Mouse (Mus musculus): ENCODE data around the gene Cog5.
"Not testable (repeated sequence)": the region's sequence is repeated elsewhere in the genome, so short reads cannot be mapped to it uniquely, and the experiment has no call there.

The Cog5 gene

GRCm38 (mm10) chr12:31654197-31654964, at the start of gene Cog5, which contains the start of gene Dus4l:
Cog5 (plus strand) TSS chr12:31654869.
Dus4l (minus strand) TSS chr12:31654826.
- in situ Hi-C loops (cut with MboI, MseI): no loop called here

- in situ Hi-C loops (cut with MboI, MseI): no loop called here
Measured at GRCm38 (mm10) chr12:31604894-31605293, 49.8 kb upstream of the Cog5 start.

GRCm38 (mm10) chr12:31608138-31608537, 46.5 kb upstream of the Cog5 start:
- in situ Hi-C loops (cut with MboI, MseI): no loop called here

- in situ Hi-C loops (cut with MboI, MseI): no loop called here
Measured at GRCm38 (mm10) chr12:31613353-31613752, 41.3 kb upstream of the Cog5 start.

- in situ Hi-C loops (cut with MboI, MseI): no loop called here
Measured at GRCm38 (mm10) chr12:31620106-31620505, 34.6 kb upstream of the Cog5 start.

- in situ Hi-C loops (cut with MboI, MseI): no loop called here
Measured at GRCm38 (mm10) chr12:31625016-31625415, 29.7 kb upstream of the Cog5 start.

- in situ Hi-C loops (cut with MboI, MseI): not testable (repeated sequence)
Measured at GRCm38 (mm10) chr12:31628396-31628795, 26.3 kb upstream of the Cog5 start.

GRCm38 (mm10) chr12:31633970-31634342, 20.7 kb upstream of the Cog5 start:
- in situ Hi-C loops (cut with MboI, MseI): loop anchor here (10.0 kb wide), 1 partner anchor 311 kb away; no protein-coding TSS in a partner anchor

- in situ Hi-C loops (cut with MboI, MseI): loop anchor here (5.0 to 10.0 kb wide), 2 partner anchors 137 to 310 kb away; partner anchors contain the start of gene Cbll1
Measured at GRCm38 (mm10) chr12:31634343-31635239, 20.1 kb upstream of the Cog5 start, which contains the start of gene Bcap29. Bcap29 (minus strand) TSS chr12:31634658.

- in situ Hi-C loops (cut with MboI, MseI): loop anchor here (5.0 to 10.0 kb wide), 2 partner anchors 138 to 310 kb away; partner anchors contain the start of gene Cbll1
Measured at GRCm38 (mm10) chr12:31635240-31635607, 19.4 kb upstream of the Cog5 start.

- in situ Hi-C loops (cut with MboI, MseI): no loop called here
Measured at GRCm38 (mm10) chr12:31653611-31654010, 1.1 kb upstream of the Cog5 start.

GRCm38 (mm10) chr12:31654965-31655477, 352 bp downstream of the Cog5 start:
- in situ Hi-C loops (cut with MboI, MseI): no loop called here

GRCm38 (mm10) chr12:31656841-31657240, 2.2 kb downstream of the Cog5 start:
- in situ Hi-C loops (cut with MboI, MseI): no loop called here

GRCm38 (mm10) chr12:31665999-31666398, 11.3 kb downstream of the Cog5 start:
- in situ Hi-C loops (cut with MboI, MseI): no loop called here

- in situ Hi-C loops (cut with MboI, MseI): no loop called here
Measured at GRCm38 (mm10) chr12:31667187-31667586, 12.5 kb downstream of the Cog5 start.

- in situ Hi-C loops (cut with MboI, MseI): no loop called here
Measured at GRCm38 (mm10) chr12:31686679-31687078, 32.0 kb downstream of the Cog5 start.

- in situ Hi-C loops (cut with MboI, MseI): no loop called here
Measured at GRCm38 (mm10) chr12:31693278-31693677, 38.6 kb downstream of the Cog5 start.

GRCm38 (mm10) chr12:31700623-31701347, 46.1 kb downstream of the Cog5 start:
- in situ Hi-C loops (cut with MboI, MseI): no loop called here

- in situ Hi-C loops (cut with MboI, MseI): no loop called here
Measured at GRCm38 (mm10) chr12:31701411-31701810, 46.7 kb downstream of the Cog5 start.

- in situ Hi-C loops (cut with MboI, MseI): no loop called here
Measured at GRCm38 (mm10) chr12:31703904-31704303, 49.2 kb downstream of the Cog5 start.

- in situ Hi-C loops (cut with MboI, MseI): no loop called here
Measured at GRCm38 (mm10) chr12:31706168-31706567, 51.5 kb downstream of the Cog5 start.
